Mouse (Mus musculus): ENCODE measurements around the gene Cmpk1.
"Not testable (repeated sequence)": the region's sequence is repeated elsewhere in the genome, so short reads cannot be mapped to it uniquely, and the experiment has no call there.

Gene Cmpk1

DNA sequence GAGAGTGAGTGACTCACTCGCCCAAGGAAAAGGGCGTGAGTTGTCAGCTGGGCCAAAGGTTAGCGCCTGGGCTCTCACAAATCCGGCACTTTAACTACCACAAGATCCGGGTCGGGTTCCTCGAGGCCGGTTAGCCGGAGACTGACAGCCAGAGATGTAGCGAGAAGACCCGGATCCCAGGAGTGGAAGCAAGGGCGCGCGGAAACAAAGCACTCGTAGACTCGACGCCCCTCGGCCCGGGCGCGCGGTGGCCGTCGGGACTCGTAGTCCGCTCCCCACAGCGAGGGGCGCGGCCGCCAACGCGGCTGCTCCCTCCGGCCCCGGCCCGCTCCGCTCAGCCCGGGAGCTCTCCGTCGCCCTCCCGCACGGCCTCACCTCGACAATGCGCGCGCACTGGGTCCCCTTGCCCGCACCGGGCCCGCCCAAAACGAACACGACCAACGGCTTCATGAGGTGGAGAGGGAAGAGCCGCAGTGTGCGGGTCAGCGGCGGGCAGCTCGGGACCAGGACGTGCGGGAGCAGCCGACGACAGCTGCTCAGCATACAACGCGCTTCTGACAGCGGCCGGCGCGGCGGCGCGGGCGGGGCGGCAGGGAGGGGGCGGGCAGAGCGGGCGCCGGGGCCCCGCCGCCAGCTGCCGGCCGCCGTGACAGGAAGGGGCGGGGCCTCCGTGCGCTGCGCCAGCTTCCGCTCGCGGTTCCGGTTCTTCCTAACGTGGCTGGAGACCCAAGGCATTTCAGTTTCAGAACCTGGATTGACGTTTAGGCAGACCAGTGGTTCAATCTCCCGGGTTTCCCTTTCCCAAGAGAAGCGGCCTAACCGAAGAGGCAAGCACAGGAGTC lies at the start of gene Cmpk1:
TSS of gene Cmpk1 (minus strand) at position 651 of the 842 bp plus-strand sequence.
- peak; percentile 91 for DNase-seq

DNA sequence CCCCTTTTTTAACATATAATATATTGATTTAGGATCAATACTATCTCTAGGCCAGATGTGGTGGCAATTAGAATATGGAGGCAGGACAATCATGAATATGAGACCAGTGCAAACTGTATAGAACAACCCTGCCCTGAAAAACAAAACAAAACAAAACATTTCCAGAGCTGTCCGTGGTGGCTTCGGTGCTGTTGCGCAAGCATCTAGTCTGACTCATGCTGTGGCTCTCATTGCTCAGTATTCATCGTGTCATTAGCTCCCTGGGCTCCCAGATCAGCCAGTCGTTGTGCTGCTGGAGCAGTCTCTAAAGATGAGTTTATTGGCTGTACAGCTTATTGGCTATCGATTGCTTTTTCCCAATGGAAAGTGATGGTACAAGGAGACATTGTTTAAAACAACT lies 48.0 kb upstream of the Cmpk1 start:
- DNase-seq, result no peak

GRCm38 (mm10) chr4:115019997-115020396 lies 33.0 kb upstream of the Cmpk1 start:
- DNase-seq, result no peak

GRCm38 (mm10) chr4:115014276-115014675 lies 27.2 kb upstream of the Cmpk1 start:
- no peak for DNase-seq

GRCm38 (mm10) chr4:115000429-115000795 lies 13.4 kb upstream of the Cmpk1 start:
- DNase-seq, result no peak

DNA sequence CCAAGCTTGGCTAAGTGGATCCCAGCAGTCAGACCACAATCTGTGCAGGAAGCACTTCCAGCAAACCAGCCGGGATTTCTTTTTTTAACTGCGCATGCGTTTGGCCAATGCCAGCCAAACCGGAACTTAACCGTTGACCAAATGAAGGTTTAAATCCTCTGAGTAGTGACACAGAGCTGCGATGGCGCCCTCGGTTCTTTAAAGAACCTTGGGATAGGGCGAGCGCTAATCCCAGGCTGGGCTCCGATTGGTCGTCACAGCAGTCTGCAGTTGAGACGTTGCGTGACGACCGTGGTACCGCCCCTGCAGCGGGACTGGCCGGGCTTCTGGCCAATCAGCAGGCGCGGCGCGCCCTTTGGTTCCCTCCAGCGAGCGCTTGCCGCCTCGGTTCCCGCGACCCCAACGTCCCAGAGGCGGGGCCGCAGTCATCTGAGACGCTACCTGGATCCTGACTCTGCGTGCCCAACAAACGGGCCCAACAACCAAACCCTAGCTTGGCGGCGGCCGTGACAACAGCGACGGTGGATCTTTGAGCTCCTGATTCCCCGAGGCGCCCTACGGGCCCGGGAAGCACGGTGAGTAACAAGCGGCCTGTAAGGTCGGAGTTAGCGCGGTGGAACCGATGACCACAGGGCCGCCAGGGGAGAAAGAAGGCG lies 12.9 kb upstream of the Cmpk1 start, which contains the start of gene Stil:
TSS of gene Stil (plus strand) at position 387 of the 656 bp plus-strand sequence.
- peak; percentile 98 for DNase-seq

GRCm38 (mm10) chr4:114999445-114999772 lies 12.4 kb upstream of the Cmpk1 start:
- no peak for DNase-seq

DNA sequence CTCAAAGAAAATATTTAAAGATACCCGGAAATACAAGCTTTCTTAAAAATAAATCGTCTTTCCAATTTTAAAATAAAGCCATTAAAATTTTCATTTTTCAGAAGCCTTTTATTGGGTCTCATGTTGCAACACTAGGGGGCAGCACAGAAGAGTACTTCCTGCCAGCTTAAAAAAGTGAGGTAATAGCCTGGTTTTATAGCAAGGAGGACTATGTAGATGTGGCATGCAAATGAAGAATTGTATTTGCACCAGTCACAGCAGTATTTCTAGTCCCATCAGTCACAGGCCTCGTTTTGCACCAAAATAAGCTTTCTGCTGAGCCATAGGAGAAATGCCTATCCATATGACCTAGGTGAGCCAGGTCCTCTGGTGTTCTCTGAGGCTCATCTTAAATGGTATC lies 10.0 kb upstream of the Cmpk1 start:
- DNase-seq, result peak; percentile 56

GRCm38 (mm10) chr4:114994218-114994617 lies 7.2 kb upstream of the Cmpk1 start:
- no peak for DNase-seq

DNA sequence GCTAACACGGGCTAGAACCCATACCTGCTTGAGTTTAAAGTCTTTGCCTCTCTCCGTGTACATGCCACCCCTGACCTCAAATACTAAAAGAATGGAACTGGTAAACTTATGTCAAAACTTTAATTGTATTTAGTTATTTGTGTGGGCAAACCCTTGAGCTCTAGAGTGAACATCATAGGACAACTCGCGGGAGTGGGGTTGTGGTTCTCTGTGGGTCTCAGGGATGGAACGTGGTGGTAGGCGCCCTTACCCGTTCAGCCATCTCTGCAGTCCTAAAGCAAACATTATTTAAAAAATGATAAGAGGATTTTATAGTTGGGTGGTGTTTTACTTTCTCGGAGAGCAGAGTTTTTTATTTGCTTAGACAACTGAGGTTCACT lies 840 bp downstream of the Cmpk1 start:
- DNase-seq, result no peak

- peak; percentile 11 for DNase-seq
Measured at GRCm38 (mm10) chr4:114983020-114983419, 4.0 kb downstream of the Cmpk1 start.

DNA sequence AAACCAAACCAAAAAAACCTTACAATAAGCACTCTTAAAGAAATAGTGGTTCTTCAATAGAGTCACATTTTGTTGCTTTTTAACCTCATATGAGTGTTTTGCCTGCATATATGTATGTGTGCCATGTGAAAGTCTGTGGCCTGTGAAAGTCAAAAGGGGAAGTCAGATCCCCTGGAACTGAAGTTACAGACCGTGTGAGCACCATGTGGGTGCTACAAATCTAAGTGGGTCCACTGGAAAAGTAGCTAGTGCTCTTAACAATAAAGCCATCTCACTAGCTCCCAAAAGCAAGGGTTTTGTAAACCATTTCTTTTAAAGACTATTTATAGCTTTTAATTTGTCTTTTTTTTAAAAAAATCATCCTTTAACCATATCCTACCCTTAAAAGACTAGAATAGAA lies 4.4 kb downstream of the Cmpk1 start:
- DNase-seq, result no peak

GRCm38 (mm10) chr4:114973229-114973740 lies 13.8 kb downstream of the Cmpk1 start:
- no peak for DNase-seq

- DNase-seq, result no peak
Measured at GRCm38 (mm10) chr4:114970736-114971135, 16.3 kb downstream of the Cmpk1 start.

DNA sequence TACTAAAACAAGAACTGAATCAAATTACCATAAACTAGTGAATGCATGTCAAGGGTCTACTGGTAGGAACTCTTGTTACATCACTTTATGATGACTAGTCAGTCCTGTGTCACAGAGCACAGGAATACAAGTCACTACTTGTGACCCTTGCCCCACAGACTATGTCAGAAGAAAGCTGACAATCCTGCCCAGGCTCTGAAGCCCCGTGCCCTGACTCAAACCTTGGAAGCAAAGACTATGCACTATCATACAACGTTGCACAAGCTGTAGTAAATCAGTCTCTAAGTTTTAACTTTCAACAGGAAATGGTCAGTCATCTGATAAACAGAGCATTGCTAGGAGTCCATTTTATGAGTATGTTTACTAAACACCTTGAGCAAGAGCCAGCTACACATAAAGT lies 26.2 kb downstream of the Cmpk1 start:
- DNase-seq, result not testable (repeated sequence)

DNA sequence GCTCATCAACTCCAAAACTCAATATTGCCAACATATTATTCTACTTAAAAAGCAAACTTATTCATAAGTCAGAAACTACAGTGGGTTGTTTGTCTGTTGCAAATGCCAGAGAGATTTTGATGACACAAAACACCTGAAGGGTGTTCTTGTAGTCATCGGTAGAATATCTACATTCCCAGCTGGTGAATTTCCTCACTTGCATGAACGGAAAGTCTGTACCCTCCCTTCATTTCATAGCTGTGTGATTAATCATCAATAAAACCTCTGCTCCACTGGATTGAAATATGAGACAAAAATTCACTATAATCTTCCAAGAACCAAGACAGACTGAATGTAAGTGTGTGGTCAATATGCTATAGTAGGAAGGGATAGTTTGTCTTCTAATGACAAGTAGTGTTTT lies 27.5 kb downstream of the Cmpk1 start:
- DNase-seq, result no peak

GRCm38 (mm10) chr4:114958786-114959185 lies 28.3 kb downstream of the Cmpk1 start:
- no peak for DNase-seq

- DNase-seq, result no peak
Measured at GRCm38 (mm10) chr4:114958231-114958630, 28.8 kb downstream of the Cmpk1 start.

DNA sequence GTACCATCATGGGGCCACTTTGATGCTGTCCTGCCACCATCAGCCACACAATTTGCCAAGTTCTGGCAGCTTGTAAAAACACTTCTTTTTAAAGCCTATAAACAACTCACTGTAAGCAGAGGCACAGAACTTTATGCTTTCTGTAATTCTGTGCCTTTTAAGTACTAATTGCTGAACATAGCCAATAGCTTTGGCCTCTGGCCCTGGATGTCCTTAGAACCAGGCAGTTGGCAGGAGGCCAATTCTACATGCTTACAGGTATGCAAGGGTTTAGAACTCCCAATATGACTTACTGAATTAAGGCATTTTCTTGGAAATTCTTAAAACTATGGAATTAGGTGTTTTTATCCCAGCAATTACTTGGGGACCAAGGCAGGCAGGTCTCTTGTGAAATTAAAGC lies 29.6 kb downstream of the Cmpk1 start:
- DNase-seq, result peak; percentile 14

DNA sequence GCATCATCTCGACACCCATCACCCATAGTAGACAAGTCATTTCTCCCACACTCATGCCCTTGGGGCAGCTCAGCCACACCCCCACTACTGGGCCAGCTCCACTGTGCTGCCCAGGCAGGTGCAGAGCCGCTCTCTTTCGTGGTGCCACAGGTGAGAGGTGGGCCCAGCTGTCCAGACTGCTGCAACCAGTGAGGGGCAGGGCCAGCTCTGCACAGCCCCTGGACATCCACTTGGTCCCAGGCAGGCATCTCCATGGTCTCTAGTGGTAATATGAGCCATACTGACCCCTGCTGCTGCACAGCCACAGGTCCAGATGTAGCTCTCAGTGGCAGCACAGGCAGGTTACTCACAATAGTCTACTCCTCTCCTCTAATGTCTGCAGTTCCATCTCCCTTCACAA lies 33.9 kb downstream of the Cmpk1 start:
- no peak for DNase-seq

- DNase-seq, result no peak
Measured at GRCm38 (mm10) chr4:114947852-114948481, 39.1 kb downstream of the Cmpk1 start.

- peak; percentile 86 for DNase-seq
Measured at GRCm38 (mm10) chr4:114947395-114947794, 39.6 kb downstream of the Cmpk1 start.

- DNase-seq, result no peak
Measured at GRCm38 (mm10) chr4:114946416-114946815, 40.6 kb downstream of the Cmpk1 start.

DNA sequence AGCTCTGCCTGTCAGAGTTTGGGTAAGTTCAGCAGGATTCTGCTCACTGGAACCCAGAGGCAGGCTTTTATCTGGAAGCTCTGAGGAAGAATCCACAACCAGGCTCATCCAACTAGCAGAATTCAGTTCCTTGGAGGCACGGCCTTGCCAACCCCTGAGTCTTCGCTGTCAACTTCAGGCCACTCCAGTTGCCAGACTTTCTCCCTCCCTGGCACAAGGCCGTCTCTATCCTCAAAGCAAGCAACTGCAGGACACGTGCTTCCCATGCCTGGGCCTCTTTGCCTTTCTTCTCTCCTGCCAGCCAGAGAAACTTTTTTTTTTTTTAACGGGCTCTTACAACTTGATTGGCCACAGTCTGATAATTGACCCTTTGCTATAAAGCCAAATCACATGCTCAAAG lies 42.0 kb downstream of the Cmpk1 start:
- DNase-seq, result no peak
